Mouse (Mus musculus): ENCODE data around the gene Armc7.

DNA sequence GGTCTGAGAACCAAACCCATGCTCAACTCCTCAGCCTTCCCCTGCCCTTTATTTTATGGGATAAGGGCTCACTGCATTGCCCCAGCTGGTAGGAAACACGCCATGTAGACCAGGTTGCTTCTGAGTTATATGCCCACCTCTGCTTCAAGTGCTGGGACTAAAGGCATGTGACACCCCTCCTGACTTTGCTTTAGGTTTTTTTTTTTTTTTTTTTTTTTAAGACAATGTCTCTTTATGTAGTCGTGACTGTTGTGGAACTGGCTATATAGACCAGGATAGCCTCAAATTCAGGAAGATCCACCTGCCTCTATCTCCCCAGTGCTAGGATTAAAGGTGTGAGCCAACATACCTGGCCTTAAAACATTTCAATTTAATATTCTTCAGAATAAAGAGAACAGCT, 47.2 kb downstream of the Armc7 start:
- no peak for TF ChIP-seq EP300 (IDR thresholded peaks at IDR 0.05; ENCODE audit: insufficient read depth, low read depth, low read length)
- no peak for TF ChIP-seq CTCF (IDR thresholded peaks at IDR 0.05; ENCODE audit: low read depth, low read length)

All from ES-Bruce4 (cell line).